Mouse (Mus musculus): ENCODE data around the gene Ttll10. TPM values are rescaled to one million over a fixed set of nuclear protein-coding genes. Genes with fewer than 3 reads are reported as not detected.

Ttll10 gene
- polyA plus RNA-seq, 1 experiment from 2014 or later, result 0.15 TPM

- ATAC-seq, result no peak
- H3K9me3 ChIP-seq (replicated peaks), result no peaks in the 10 kb centered on the region
- no peaks in the 10 kb centered on the region for H3K27me3 ChIP-seq (replicated peaks)
- WGBS (ENCODE audit: insufficient replicate concordance), result 70% methylated on average over 9 of the region's 9 CpGs
- 0 out of 2 replicates have a peak, but pooled peaks cover 10% of the 10 kb centered on the region for H3K4me1 ChIP-seq
- no peak overlapping the region; the same call in 1 of the 2 replicates for H3K27ac ChIP-seq
- no peak overlapping the region for H3K4me2 ChIP-seq
- no peak overlapping the region for H3K9ac ChIP-seq
- no peak overlapping the region for H3K4me3 ChIP-seq
- no peaks in the 10 kb centered on the region for H3K36me3 ChIP-seq
Measured at GRCm38 (mm10) chr4:156084096-156084879, 25.1 kb upstream of the Ttll10 start.

- Histone ChIP-seq H3K36me3 (no peaks in the 10 kb centered on the region), H3K9ac (no peak overlapping the region), H3K27me3 (replicated peaks) (peaks cover 4% of the 10 kb centered on the region), H3K9me3 (replicated peaks) (no peaks in the 10 kb centered on the region), H3K4me1 (0 out of 2 replicates have a peak, but pooled peaks cover 10% of the 10 kb centered on the region), H3K4me3 (no peak overlapping the region), H3K4me2 (no peak overlapping the region), H3K27ac (no peak overlapping the region)
- WGBS (ENCODE audit: insufficient replicate concordance), result 64% methylated on average over 5 of the region's 5 CpGs
- no peak for ATAC-seq
Measured at GRCm38 (mm10) chr4:156083348-156083747, 24.1 kb upstream of the Ttll10 start.

GRCm38 (mm10) chr4:156082621-156083234 lies 23.5 kb upstream of the Ttll10 start:
- 41% methylated on average over 4 of the region's 4 CpGs for WGBS (ENCODE audit: insufficient replicate concordance)
- Histone ChIP-seq H3K27ac (no peak overlapping the region), H3K4me3 (no peak overlapping the region), H3K27me3 (replicated peaks) (peaks cover 11% of the 10 kb centered on the region), H3K36me3 (no peaks in the 10 kb centered on the region), H3K4me2 (no peak overlapping the region), H3K9ac (no peak overlapping the region), H3K9me3 (replicated peaks) (no peaks in the 10 kb centered on the region), H3K4me1 (peaks cover 15% of the 10 kb centered on the region)
- ATAC-seq, result no peak

DNA sequence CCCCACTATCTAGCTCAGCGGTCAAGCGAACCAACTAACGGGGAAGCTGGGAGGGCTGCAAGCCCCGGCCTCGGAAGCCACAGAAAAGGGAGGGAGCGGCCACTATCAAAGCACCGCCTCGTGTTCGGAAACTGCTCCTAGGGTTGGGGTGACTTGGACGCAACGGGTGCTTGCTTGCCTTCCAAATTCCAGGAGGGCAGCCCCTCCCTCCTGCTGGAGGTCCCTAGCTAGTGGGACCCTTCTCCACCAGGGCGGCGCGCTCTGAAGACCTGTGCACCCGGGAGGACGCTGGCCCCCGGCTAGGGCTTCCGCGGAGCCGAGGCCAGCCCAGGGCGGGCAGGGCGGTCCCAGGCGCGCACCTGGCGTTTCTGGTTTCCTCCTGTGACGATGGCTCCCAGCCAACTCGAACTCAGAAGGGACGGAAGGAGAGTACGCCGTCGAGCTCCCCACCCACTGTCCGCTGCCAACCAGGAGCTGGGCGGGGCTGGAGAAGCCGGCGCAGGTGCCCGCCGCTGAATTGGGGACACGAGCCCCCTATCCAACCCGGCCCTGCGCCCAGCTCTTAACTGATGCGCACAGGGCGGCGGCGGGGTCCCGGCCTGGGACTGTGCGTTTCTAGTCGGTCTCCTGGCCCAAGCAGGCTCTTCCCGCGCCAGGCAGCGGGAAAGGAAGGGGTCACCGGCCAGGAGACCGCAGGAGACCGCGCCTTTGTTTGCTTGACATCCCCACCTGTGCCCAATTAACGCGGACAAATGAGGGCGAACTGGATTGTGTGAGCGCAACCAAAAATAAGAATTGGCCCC lies 18.5 kb upstream of the Ttll10 start:
- Histone ChIP-seq H3K4me1 (peaks cover 16% of the 10 kb centered on the region), H3K4me2 (peak overlapping the region; percentile 73), H3K36me3 (no peaks in the 10 kb centered on the region), H3K27me3 (replicated peaks) (peaks cover 23% of the 10 kb centered on the region), H3K9me3 (replicated peaks) (no peaks in the 10 kb centered on the region), H3K9ac (peak overlapping the region; percentile 40; the same call in 1 of the 2 replicates), H3K4me3 (peak overlapping the region; percentile 50), H3K27ac (no peak overlapping the region)
- peak; percentile 58 for ATAC-seq
- WGBS (ENCODE audit: insufficient replicate concordance), result under 1% methylated on average over 58 of the region's 58 CpGs

DNA sequence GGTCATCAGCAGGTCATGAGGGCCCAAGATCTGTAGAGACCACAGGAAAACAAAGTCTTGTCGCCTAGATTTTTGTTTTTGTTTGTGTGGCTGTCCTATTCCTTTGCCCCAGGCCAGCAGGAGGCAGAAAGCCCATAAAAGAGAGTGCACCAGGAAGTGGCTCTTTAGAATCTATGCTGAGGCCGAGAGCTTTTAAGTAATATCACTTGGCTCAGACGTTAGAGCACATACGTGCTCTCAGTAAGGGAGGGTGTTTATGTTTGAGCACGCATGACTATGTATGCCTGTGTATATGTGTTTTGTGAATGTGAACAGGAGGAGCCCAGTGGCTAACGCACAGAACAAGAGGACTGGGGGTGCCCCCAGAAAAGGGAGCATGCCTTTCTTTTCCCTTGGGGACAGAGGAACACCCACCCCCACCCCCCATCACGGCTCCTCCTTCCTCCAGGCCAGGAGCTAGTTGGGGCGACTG lies 17.7 kb upstream of the Ttll10 start:
- peaks cover 14% of the 10 kb centered on the region for H3K4me1 ChIP-seq
- H3K9ac ChIP-seq, result no peak overlapping the region
- H3K9me3 ChIP-seq (replicated peaks), result no peaks in the 10 kb centered on the region
- H3K4me3 ChIP-seq, result peak overlapping the region; percentile 50
- H3K27ac ChIP-seq, result no peak overlapping the region
- ATAC-seq, result peak; percentile 26
- no peaks in the 10 kb centered on the region for H3K36me3 ChIP-seq
- H3K4me2 ChIP-seq, result peak overlapping the region; percentile 73
- WGBS (ENCODE audit: insufficient replicate concordance), result 13% methylated on average over 8 of the region's 8 CpGs
- H3K27me3 ChIP-seq (replicated peaks), result peaks cover 23% of the 10 kb centered on the region

- H3K27ac ChIP-seq, result no peak overlapping the region
- H3K36me3 ChIP-seq, result no peaks in the 10 kb centered on the region
- H3K27me3 ChIP-seq (replicated peaks), result no peaks in the 10 kb centered on the region; the same call in 1 of the 2 replicates
- 67% methylated on average over 2 of the region's 2 CpGs for WGBS (ENCODE audit: insufficient replicate concordance)
- H3K4me3 ChIP-seq, result no peak overlapping the region
- ATAC-seq, result no peak
- no peak overlapping the region for H3K4me2 ChIP-seq
- H3K4me1 ChIP-seq, result 0 out of 2 replicates have a peak, but pooled peaks cover 4% of the 10 kb centered on the region
- H3K9ac ChIP-seq, result no peak overlapping the region
- no peaks in the 10 kb centered on the region for H3K9me3 ChIP-seq (replicated peaks)
Measured at GRCm38 (mm10) chr4:156070716-156071115, 11.5 kb upstream of the Ttll10 start.

GRCm38 (mm10) chr4:156070276-156070675 lies 11.1 kb upstream of the Ttll10 start:
- 0 out of 2 replicates have a peak, but pooled peaks cover 4% of the 10 kb centered on the region for H3K4me1 ChIP-seq
- no peaks in the 10 kb centered on the region for H3K9me3 ChIP-seq (replicated peaks)
- no peaks in the 10 kb centered on the region; the same call in 1 of the 2 replicates for H3K27me3 ChIP-seq (replicated peaks)
- ATAC-seq, result no peak
- no peak overlapping the region for H3K27ac ChIP-seq
- H3K9ac ChIP-seq, result no peak overlapping the region
- no peak overlapping the region for H3K4me2 ChIP-seq
- H3K36me3 ChIP-seq, result no peaks in the 10 kb centered on the region
- no peak overlapping the region for H3K4me3 ChIP-seq
- 47% methylated on average over 6 of the region's 6 CpGs for WGBS (ENCODE audit: insufficient replicate concordance)

DNA sequence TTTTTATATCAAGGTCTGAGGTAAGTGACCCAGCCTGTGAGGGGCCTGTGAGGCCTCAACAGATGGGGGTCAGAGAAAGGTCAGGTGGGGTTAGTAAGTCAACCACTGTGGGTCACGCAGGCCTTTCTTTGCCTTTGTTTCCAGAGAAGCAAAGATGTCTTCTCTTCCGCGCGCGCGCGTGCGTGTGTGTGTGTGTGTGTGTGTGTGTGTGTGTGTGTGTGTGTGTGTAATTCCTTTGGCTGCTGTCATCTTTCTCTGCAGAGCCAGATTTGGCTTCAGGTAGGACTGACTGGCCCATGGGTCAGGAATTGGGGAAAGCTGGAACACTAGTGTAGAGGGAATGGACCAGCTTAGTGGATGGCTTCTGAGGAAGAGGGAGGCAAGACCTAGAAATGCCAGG lies 10.5 kb upstream of the Ttll10 start:
- 84% methylated on average over 8 of the region's 8 CpGs for WGBS (ENCODE audit: insufficient replicate concordance)

DNA sequence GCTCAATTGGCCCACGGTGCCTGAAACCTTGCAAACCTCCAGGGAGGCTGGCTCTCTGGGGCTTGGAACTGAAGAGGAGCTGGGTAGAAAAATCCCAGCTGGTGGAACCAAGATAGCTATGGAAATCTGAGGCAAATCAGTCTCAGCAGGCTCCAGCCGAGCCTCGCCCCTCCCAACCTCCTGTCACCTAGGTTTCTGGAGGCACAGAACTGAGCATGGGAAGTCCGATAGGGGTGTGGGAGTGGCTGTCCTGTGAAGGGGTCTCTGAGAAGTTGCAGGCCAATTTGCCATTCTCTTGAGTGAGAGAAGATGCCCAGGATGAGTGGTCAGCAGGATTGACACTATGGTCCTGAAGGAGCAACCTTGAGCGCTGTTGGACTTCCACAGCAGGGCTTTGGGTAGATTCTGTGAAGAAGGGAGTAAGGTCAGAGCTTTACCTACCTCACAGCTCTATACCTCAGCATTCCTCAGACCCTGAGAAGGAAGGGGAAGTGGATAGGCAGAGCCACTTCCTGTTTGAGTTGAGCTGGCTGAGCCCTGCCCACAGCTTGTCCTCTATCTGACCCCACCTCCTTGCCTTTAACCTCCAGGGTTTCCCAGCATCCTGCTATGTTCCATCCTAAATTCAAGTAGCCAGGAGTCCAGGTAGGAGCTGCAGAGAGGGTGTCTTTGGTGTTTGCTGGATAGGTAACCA lies 8.2 kb upstream of the Ttll10 start:
- Histone ChIP-seq H3K4me1 (0 out of 2 replicates have a peak, but pooled peaks cover 4% of the 10 kb centered on the region), H3K9me3 (replicated peaks) (no peaks in the 10 kb centered on the region), H3K4me2 (no peak overlapping the region), H3K36me3 (no peaks in the 10 kb centered on the region), H3K4me3 (no peak overlapping the region), H3K27ac (no peak overlapping the region), H3K9ac (no peak overlapping the region), H3K27me3 (replicated peaks) (no peaks in the 10 kb centered on the region)
- ATAC-seq, result no peak
- 34% methylated on average over 5 of the region's 5 CpGs for WGBS (ENCODE audit: insufficient replicate concordance)

More for the DNA sequence above, 10.5 kb upstream of the Ttll10 start:
- Histone ChIP-seq H3K27me3 (replicated peaks) (no peaks in the 10 kb centered on the region), H3K4me2 (no peak overlapping the region), H3K4me3 (no peak overlapping the region), H3K36me3 (no peaks in the 10 kb centered on the region), H3K4me1 (0 out of 2 replicates have a peak, but pooled peaks cover 4% of the 10 kb centered on the region), H3K9ac (no peak overlapping the region), H3K27ac (no peak overlapping the region), H3K9me3 (replicated peaks) (no peaks in the 10 kb centered on the region)
- ATAC-seq, result no peak

- Histone ChIP-seq H3K27ac (no peak overlapping the region), H3K9ac (no peak overlapping the region), H3K4me2 (no peak overlapping the region), H3K27me3 (replicated peaks) (no peaks in the 10 kb centered on the region), H3K4me3 (no peak overlapping the region), H3K9me3 (replicated peaks) (no peaks in the 10 kb centered on the region), H3K36me3 (no peaks in the 10 kb centered on the region), H3K4me1 (0 out of 2 replicates have a peak, but pooled peaks cover 4% of the 10 kb centered on the region)
- no peak for ATAC-seq
- 73% methylated on average over 10 of the region's 10 CpGs for WGBS (ENCODE audit: insufficient replicate concordance)
Measured at GRCm38 (mm10) chr4:156065156-156065894, 6.1 kb upstream of the Ttll10 start.

GRCm38 (mm10) chr4:156064510-156064897 lies 5.3 kb upstream of the Ttll10 start:
- no peak for ATAC-seq
- no peak overlapping the region for H3K4me2 ChIP-seq
- H3K9ac ChIP-seq, result no peak overlapping the region
- H3K4me1 ChIP-seq, result 0 out of 2 replicates have a peak, but pooled peaks cover 4% of the 10 kb centered on the region
- H3K9me3 ChIP-seq (replicated peaks), result no peaks in the 10 kb centered on the region
- no peaks in the 10 kb centered on the region for H3K27me3 ChIP-seq (replicated peaks)
- H3K27ac ChIP-seq, result no peak overlapping the region
- H3K36me3 ChIP-seq, result no peaks in the 10 kb centered on the region
- H3K4me3 ChIP-seq, result no peak overlapping the region
- 69% methylated on average over 9 of the region's 9 CpGs for WGBS (ENCODE audit: insufficient replicate concordance)
